Mouse (Mus musculus) hindbrain, embryonic 16.5 days (tissue): ENCODE measurements around the gene Tbxa2r. TPM values are rescaled to one million over a fixed set of nuclear protein-coding genes. Genes with fewer than 3 reads are reported as not detected.

Experiments
- ATAC-seq: fragments of 200-750 bp; cut with Nextera tagmentation; 2 replicates; pipeline ENCODE4 v1.8.0; 2017; ENCODE audit warnings: moderate TSS enrichment, moderate library complexity
- H3K27ac ChIP-seq: fragments of 300-500 bp; sonication (generic); 2 replicates; pipeline ENCODE4 v1.5.1; 2014; ENCODE audit warnings: low read depth, mild to moderate bottlenecking, control low read depth, low read length, moderate library complexity
- H3K27me3 ChIP-seq: fragments of 300-500 bp; sonication (generic); replicated peaks from 2 replicates; pipeline ENCODE4 v1.6.1; 2014; ENCODE audit warnings: low read length; ENCODE audit not compliant: control insufficient read depth, insufficient read depth
- H3K36me3 ChIP-seq: fragments of 300-500 bp; sonication (generic); 2 replicates; pipeline ENCODE4 v1.6.1; 2014; ENCODE audit warnings: mild to moderate bottlenecking, low read length, moderate library complexity, mixed read lengths; ENCODE audit not compliant: control insufficient read depth, insufficient read depth
- H3K4me1 ChIP-seq: fragments of 300-500 bp; sonication (generic); 2 replicates; pipeline ENCODE4 v1.6.1; 2014; ENCODE audit warnings: low read depth, low read length; ENCODE audit not compliant: control insufficient read depth, insufficient read depth
- H3K4me2 ChIP-seq: fragments of 300-500 bp; sonication (generic); 2 replicates; pipeline ENCODE4 v1.6.1; 2014; ENCODE audit warnings: mild to moderate bottlenecking, low read length, control low read depth, moderate library complexity
- H3K4me3 ChIP-seq: fragments of 300-500 bp; sonication (generic); 2 replicates; pipeline ENCODE4 v1.5.1; 2014; ENCODE audit warnings: mild to moderate bottlenecking, low read length, control low read depth, moderate library complexity
- H3K9ac ChIP-seq: fragments of 300-500 bp; sonication (generic); 2 replicates; pipeline ENCODE4 v1.6.1; 2014; ENCODE audit warnings: low read depth, mild to moderate bottlenecking, control low read depth, low read length, moderate library complexity
- H3K9me3 ChIP-seq: fragments of 300-500 bp; sonication (generic); 2 replicates; pipeline ENCODE4 v1.6.1; 2014; ENCODE audit warnings: mild to moderate bottlenecking, low read length, moderate library complexity; ENCODE audit not compliant: control insufficient read depth
- WGBS: fragments of 180-500 bp; shearing (Covaris S2); extraction: QIAGEN DNeasy Blood & Tissue Kit; methylation state at CpG from one replicate; pipeline ENCODE4 v1.1.7; 2014; 5-methylcytosine and 5-hydroxymethylcytosine counted together
- polyA plus RNA-seq: library from polyadenylated mRNA; unstranded; fragments of >200 nt; fragmentation: Nextera tagmentation; extraction: Ambion mirVana; gene quantifications from 2 replicates; pipeline ENCODE4 v1.2.1, GENCODE M21; 2015

Gene Tbxa2r
- 5.4 and 6.3 TPM in 2 replicates for polyA plus RNA-seq

DNA sequence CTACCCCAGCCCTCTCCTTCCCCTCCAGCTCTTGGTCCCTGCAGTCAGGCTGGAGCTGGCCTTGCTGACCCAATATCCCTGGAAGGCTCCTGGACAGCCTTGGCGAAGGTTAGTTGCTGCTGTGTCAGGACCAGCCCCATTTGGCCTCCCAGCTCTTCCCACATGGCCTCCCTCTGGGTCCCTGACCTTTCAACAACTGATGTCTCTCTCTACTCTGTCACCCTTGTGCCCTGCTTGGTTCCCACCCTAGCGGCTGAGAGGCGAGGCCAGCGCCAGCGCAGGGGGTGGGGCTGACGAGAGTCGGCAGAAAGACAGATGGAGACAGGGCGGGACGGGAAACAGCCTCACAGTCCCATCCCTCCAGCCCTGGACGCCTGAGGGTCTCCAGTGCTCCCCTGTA, at the start of gene Tbxa2r:
Tbxa2r (plus strand) TSS at position 346 of the 400 bp plus-strand sequence.
- H3K27me3 ChIP-seq: peaks cover 10% of the 10 kb centered on the region
- WGBS: 14% methylated on average over 9 of the region's 10 CpGs
- peak within 1 kb of the TSS; percentile 22 for H3K9ac ChIP-seq
- no peak within 1 kb of the TSS; the same call in 1 of the 2 replicates for H3K4me2 ChIP-seq
- H3K4me1 ChIP-seq: no peaks in the 10 kb centered on the region
- H3K27ac ChIP-seq: 0 out of 2 replicates have a peak within 1 kb of the TSS, but pooled peaks have one; percentile 3
- H3K4me3 ChIP-seq: no peak within 1 kb of the TSS
- no peak for ATAC-seq
- H3K36me3 ChIP-seq: peaks cover 35% of the 10 kb centered on the region
- H3K9me3 ChIP-seq: no peaks in the 10 kb centered on the region

DNA sequence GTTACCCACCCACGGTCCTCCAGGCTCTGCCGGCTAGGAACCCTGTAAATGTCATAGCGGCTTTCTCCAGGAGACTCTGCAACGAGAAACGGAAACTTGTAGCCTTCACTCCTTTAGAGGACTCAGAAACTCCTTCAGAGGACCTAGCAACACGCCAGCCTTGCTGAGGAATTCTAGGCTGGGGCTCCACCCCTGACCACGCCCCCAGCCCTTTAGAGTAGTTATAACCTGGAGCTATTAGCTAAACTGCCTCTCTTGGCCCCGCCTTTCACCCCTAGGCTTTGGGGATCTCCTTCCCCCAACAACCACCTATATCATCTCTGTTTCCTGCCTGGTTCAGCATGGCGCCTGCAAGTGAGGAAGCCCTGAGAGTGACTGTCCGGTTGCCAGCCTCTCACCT, 49.0 kb upstream of the Tbxa2r start:
- Histone ChIP-seq H3K36me3 (no peaks in the 10 kb centered on the region), H3K4me1 (no peaks in the 10 kb centered on the region), H3K9me3 (no peaks in the 10 kb centered on the region; the same call in 1 of the 2 replicates), H3K27ac (no peak overlapping the region), H3K27me3 (peaks cover 5% of the 10 kb centered on the region), H3K4me3 (no peak overlapping the region), H3K4me2 (no peak overlapping the region), H3K9ac (no peak overlapping the region)
- ATAC-seq: no peak
- 51% methylated on average over 10 of the region's 10 CpGs for WGBS

DNA sequence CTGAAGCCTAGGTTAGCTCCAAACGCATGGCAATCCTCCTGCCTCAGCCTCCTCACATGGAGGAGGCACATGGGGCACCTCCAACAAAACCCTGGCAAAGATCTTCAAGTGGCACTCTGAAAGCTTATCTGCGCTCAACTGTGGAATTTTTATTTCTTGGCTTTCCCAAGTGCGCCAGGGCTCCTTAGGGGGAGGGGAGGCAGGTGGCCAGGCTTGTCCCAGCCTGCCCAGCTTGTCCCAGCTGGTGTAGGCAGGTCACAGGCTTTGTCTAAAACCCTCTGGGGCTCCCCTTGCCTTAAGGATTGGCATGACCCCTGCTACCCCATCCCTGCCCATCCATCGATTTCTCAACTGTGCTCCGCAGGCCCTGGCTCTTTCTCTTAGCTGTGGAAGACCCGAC, 44.3 kb upstream of the Tbxa2r start:
- Histone ChIP-seq H3K36me3 (no peaks in the 10 kb centered on the region), H3K9ac (no peak overlapping the region), H3K4me1 (peaks cover 2% of the 10 kb centered on the region; the same call in 1 of the 2 replicates), H3K4me2 (no peak overlapping the region), H3K9me3 (no peaks in the 10 kb centered on the region), H3K4me3 (no peak overlapping the region), H3K27ac (no peak overlapping the region), H3K27me3 (peaks cover 16% of the 10 kb centered on the region)
- 55% methylated on average over 6 of the region's 6 CpGs for WGBS
- ATAC-seq: no peak

DNA sequence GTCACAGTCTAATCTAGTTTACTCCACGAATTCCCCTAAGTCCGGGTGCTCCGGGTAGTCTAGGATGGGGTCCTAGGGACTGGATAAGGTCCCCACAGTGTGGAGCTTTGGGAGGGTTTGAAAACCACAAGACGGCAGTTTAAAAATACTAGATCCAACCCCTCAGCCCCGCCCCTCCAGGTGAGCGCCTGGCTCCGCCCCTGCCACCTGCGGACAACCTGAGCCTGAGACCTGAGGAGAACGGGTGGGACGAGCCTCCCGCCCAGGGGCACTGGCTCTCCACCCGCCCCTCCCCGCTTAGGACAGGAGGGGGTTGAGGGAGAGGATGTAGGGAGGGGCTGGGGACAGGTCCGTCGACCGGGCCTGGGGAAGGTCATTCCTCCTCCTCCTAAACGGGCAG, 43.8 kb upstream of the Tbxa2r start:
- H3K4me2 ChIP-seq: peak overlapping the region; percentile 92; the same call in 1 of the 2 replicates
- H3K27ac ChIP-seq: no peak overlapping the region
- no peak for ATAC-seq
- no peaks in the 10 kb centered on the region for H3K9me3 ChIP-seq
- 12% methylated on average over 17 of the region's 17 CpGs for whole genome bisulfite sequencing
- peak overlapping the region; percentile 53 for H3K4me3 ChIP-seq
- H3K36me3 ChIP-seq: no peaks in the 10 kb centered on the region
- H3K27me3 ChIP-seq: peaks cover 16% of the 10 kb centered on the region
- H3K9ac ChIP-seq: no peak overlapping the region; the same call in 1 of the 2 replicates
- H3K4me1 ChIP-seq: peaks cover 2% of the 10 kb centered on the region; the same call in 1 of the 2 replicates

DNA sequence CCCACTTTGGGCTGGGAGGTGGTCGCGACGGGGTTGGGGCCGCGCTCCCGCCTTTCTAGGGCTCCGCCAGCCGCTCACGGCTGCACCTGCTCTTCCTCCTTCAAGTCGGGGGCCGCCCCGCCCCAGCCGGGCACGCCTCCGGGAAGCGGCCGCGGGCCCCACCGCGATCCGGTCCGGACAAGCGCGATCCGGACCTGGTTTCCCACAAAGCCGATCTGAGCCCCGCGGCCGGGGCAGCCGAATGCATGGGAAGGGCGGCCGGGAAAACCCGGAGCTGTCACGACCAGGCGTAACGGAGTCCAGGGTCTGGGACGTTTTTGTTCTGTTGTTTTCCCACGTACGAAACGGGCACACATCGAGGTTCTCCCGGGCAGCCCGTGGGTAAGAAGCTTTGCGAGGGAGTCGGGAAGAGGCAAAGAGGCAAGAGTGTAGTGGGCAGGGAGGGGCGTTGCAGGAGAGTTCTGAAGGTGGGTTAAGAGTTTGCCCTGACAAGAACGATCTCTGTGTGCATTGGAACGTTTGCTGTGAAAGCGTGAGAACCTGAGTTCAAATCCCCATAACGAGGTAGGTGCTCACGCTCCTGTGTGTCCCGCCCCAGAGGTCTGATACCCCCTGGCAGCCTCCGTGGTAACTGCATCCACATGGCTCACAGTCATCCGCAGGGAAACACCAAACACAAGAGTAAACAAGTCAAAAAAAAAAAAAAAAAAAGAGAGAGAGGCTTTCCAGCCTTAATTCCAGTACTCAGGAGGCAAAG, 42.7 kb upstream of the Tbxa2r start:
- Histone ChIP-seq H3K27ac (no peak overlapping the region), H3K4me1 (peaks cover 5% of the 10 kb centered on the region; the same call in 1 of the 2 replicates), H3K9me3 (no peaks in the 10 kb centered on the region), H3K4me2 (peak overlapping the region; percentile 92), H3K27me3 (peaks cover 18% of the 10 kb centered on the region), H3K9ac (peak overlapping the region; percentile 73), H3K4me3 (peak overlapping the region; percentile 53), H3K36me3 (no peaks in the 10 kb centered on the region)
- peak; percentile 72 for ATAC-seq
- 2% methylated on average over 54 of the region's 54 CpGs for WGBS

DNA sequence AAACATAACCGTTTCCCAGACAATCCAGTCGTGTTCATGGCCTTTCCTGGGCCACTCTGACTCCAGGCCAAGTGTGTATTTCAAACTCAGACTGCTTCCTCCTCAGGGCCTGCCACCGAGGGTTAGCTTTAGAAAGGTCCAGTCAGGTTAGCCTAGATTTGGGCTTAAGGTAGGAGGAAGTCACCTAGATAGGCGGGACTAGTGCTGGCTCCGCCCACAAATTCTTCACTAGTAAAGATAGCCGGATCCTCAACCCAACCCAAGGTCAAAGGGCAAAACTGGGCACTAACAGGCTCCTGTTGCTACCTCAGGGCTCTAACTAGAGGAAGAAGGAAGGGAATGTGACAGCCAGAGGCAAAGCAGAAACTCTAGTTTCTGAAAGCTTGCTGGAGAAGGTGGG, 41.9 kb upstream of the Tbxa2r start:
- Histone ChIP-seq H3K27me3 (peaks cover 18% of the 10 kb centered on the region), H3K36me3 (no peaks in the 10 kb centered on the region), H3K4me3 (no peak overlapping the region), H3K4me1 (peaks cover 5% of the 10 kb centered on the region; the same call in 1 of the 2 replicates), H3K9me3 (no peaks in the 10 kb centered on the region), H3K9ac (no peak overlapping the region), H3K27ac (no peak overlapping the region), H3K4me2 (no peak overlapping the region)
- 53% methylated on average over 6 of the region's 6 CpGs for WGBS
- ATAC-seq: no peak

DNA sequence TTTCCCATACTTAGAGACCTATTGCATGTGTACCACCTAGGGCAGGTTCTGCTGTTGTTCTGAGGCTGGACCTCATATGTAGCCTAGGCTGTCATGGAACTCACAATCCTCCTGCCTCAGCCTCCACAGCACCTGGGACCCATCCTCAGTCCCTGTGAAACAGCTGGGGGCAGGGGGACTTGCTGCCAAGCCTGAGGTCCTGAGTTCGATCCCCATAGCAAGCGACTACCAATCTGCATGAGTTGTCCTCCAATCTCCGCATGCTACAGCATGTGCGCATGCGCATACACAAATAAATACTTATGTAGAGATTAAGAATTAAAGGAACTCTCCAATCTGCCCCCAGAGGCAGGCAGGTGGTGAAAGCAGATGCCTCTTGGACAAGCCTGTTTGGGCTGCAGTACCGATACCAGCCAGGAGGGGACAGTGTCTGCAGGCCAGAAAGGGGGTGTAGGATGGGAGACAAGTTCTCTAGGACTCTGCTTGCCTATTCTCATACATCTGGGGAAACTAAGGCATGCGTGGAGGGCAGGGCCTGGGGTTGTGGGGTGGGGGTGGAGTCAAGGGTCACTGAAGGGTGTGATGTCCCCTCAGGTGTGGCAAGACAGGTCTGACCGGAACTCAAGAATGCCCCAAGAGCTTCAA, 40.9 kb upstream of the Tbxa2r start:
- no peaks in the 10 kb centered on the region for H3K9me3 ChIP-seq
- H3K9ac ChIP-seq: no peak overlapping the region
- H3K27ac ChIP-seq: no peak overlapping the region
- no peaks in the 10 kb centered on the region for H3K36me3 ChIP-seq
- peaks cover 5% of the 10 kb centered on the region; the same call in 1 of the 2 replicates for H3K4me1 ChIP-seq
- no peak for ATAC-seq
- H3K27me3 ChIP-seq: peaks cover 18% of the 10 kb centered on the region
- 64% methylated on average over 8 of the region's 8 CpGs for WGBS
- no peak overlapping the region for H3K4me3 ChIP-seq
- no peak overlapping the region for H3K4me2 ChIP-seq

DNA sequence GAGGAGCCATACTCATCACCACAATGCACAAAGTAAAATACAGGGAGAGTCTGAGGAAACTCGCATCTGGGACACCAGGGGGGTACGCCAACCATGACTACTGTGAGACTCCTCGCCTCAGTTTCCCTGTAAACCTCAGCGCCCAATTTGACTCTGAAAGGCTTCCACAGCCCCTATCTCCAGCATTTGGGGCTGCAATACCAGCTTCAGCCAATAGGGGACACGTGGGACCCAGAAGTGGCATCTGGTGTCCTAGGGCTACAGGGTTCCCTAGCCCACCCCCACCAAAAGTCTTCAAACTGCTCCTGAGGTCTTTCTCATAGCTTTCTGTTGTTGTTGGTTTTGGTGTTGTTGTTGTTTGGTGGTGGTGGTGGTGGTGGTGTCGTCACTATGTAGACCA, 39.9 kb upstream of the Tbxa2r start:
- Histone ChIP-seq H3K4me2 (no peak overlapping the region), H3K27me3 (peaks cover 13% of the 10 kb centered on the region), H3K9ac (no peak overlapping the region), H3K36me3 (no peaks in the 10 kb centered on the region), H3K4me3 (no peak overlapping the region), H3K9me3 (no peaks in the 10 kb centered on the region), H3K4me1 (peaks cover 5% of the 10 kb centered on the region; the same call in 1 of the 2 replicates), H3K27ac (no peak overlapping the region)
- 26% methylated on average over 6 of the region's 6 CpGs for WGBS
- no peak for ATAC-seq

DNA sequence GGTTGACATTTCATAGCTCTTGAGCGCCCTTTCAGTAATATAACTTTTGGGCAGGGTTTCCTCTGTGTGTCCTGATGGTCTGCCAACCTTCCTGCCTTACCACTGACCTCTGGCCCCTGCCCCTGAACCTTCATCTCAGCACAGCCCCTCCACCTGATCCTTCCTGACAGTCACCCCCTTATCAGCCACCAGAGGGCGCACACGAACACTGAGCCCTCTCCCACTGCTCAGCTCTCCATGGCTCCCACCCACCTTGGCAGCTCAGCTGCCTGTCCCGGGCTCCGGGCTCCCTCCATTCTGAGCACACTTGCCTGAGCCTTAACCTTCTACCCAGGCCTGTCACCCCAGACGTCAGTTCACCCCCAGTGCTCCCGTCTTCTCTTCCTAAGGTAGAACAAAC, 39.3 kb upstream of the Tbxa2r start:
- Histone ChIP-seq H3K4me1 (peaks cover 11% of the 10 kb centered on the region), H3K4me2 (no peak overlapping the region), H3K9me3 (no peaks in the 10 kb centered on the region), H3K27me3 (peaks cover 13% of the 10 kb centered on the region), H3K36me3 (no peaks in the 10 kb centered on the region), H3K27ac (no peak overlapping the region), H3K4me3 (no peak overlapping the region), H3K9ac (no peak overlapping the region)
- no peak for ATAC-seq
- 1% methylated on average over 7 of the region's 7 CpGs for WGBS
